Mouse (Mus musculus) embryonic facial prominence, embryonic 12.5 days (tissue): ENCODE data around the gene Ndrg2. TPM values are rescaled to one million over a fixed set of nuclear protein-coding genes. Genes with fewer than 3 reads are reported as not detected.

ENCODE experiments used
- polyA plus RNA-seq: library from polyadenylated mRNA; unstranded; fragments of >200 nt; fragmentation: Nextera tagmentation; extraction: Ambion mirVana; gene quantifications from 2 replicates; pipeline ENCODE4 v1.2.1, GENCODE M21; 2016

Gene Ndrg2
- polyA plus RNA-seq, 1 experiment from 2014 or later = 30.9 TPM

Other genes with a start within 250 kb of the Ndrg2 start
- gene Gm17079, start 218.7 kb downstream of the Ndrg2 start, polyA plus RNA-seq = not detected in 2 replicates
- not detected in 2 replicates for gene Gm5800, start 197.0 kb downstream of the Ndrg2 start, polyA plus RNA-seq
- gene Ang4, start 140.6 kb downstream of the Ndrg2 start, polyA plus RNA-seq = not detected in 2 replicates
- gene AY358078, start 114.1 kb downstream of the Ndrg2 start, polyA plus RNA-seq = not detected in 2 replicates
- gene Ear6, start 60.5 kb downstream of the Ndrg2 start, polyA plus RNA-seq = not detected in 2 replicates
- gene Mettl17, start 29.3 kb downstream of the Ndrg2 start, polyA plus RNA-seq = 55.5 and 56.8 TPM in 2 replicates
- gene Slc39a2, start 21.3 kb downstream of the Ndrg2 start, polyA plus RNA-seq = 1.4 and 1.5 TPM in 2 replicates
- not detected in 2 replicates for gene Tppp2, start 4.3 kb upstream of the Ndrg2 start, polyA plus RNA-seq
- not detected in 2 replicates for gene Rnase13, start 8.6 kb upstream of the Ndrg2 start, polyA plus RNA-seq
- gene Arhgef40, start 70.6 kb upstream of the Ndrg2 start, polyA plus RNA-seq = 204 and 214 TPM in 2 replicates
- 0.51 and 0.63 TPM in 2 replicates for gene Tmem253, start 101.5 kb upstream of the Ndrg2 start, polyA plus RNA-seq
- 56.7 and 60.6 TPM in 2 replicates for gene Zfp219, start 106.6 kb upstream of the Ndrg2 start, polyA plus RNA-seq
- not detected in 2 replicates for gene Olfr221, start 128.3 kb upstream of the Ndrg2 start, polyA plus RNA-seq
- gene Hnrnpc, start 189.9 kb upstream of the Ndrg2 start, polyA plus RNA-seq = 778 and 818 TPM in 2 replicates
- gene Rpgrip1, start 196.5 kb upstream of the Ndrg2 start, polyA plus RNA-seq = 72.3 and 75.9 TPM in 2 replicates